Mouse (Mus musculus): ENCODE measurements around the gene Homer2.

Gene Homer2

DNA sequence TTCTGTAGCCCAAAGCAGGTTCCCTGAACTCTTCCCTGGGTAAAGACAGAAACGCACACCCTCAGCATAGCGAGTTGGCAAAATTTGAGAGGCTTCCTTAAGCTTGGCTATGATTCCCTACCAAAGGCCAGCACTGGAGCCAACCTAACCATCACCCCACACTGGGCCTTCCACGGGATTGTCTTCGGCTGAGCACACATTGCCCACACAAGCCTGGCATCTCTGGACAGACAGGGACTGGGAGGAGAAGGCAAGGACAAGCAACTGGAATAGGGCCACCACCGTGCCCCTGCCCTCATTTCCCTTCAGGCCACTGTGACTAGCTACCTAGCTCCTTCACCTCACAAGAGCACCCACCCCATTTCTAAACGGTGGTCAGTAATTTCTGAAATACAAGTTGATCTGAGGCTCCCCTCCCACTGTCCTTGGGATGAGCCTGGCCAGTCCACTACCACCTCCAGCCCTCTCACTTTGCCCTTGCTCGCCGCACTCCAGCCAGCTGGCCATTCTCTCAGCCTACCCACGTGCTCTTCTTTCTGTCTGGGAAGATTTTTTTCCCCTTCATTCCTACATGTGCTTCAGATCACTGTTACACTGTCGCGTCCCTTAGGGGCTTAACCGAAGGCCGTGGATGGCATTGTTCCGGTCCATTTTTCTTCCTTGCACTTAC, at the start of gene Homer2:
Homer2 (minus strand) TSS at position 57 of the 670 bp plus-strand sequence.
- DNase-seq (ENCODE audit: low spot score), result no peak

DNA sequence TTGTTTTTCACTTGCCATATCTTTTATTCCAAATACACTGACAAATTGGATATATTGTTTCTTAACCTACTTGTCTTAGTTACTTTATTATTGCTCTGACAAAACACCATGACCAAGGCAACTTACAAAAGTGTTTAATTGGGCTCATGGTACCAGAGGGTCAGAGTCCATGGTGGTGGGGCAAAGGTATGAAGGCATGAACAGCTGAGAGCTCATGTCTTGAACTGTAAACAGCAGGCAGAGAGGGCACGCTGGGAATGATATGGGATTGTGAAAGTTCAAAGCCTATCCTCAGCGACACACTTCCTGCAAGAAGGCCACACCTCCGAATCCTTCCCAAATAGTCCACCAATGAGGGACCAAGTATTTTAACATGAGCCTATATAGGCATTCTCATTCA, 40.6 kb upstream of the Homer2 start:
- DNase-seq (ENCODE audit: low spot score), result no peak

DNA sequence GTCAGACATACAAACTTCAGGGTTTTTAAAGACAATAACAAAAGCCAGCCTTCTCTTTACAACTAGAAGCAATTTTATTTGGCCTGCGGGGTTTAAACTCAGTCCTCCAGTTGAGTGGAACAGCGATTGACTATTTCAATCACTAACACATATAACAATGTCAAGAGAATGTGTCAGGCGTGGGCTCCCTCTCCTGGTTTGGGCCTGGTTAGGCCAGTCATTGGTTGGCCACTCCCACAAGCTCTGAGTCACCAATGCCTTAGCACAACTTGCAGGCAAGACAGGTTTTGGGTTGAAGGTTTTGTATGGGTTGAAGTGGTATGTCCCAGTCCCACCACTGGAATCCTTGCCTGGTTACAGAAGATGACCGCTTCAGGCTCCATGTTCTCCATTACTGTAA, 36.8 kb upstream of the Homer2 start:
- no peak for DNase-seq (ENCODE audit: low spot score)

DNA sequence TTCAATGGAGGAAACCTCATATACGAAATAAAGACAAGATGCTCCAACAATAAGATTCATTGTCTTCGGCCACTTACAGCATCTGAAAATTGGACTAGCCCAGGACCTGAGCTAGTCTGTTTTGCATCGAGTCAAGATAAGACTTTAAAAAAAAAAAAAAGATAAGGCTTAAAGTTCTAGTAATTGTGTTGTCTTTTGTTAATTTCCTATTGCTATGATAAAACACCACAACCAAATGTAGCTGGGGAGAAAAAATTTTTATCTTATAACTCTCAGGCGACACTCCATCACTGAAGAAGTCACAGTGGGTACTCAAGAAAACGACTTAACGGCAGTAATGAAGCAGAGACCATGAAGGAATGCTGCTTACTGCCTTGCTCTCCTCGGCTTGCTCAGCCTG, 32.7 kb upstream of the Homer2 start:
- DNase-seq (ENCODE audit: low spot score), result no peak

DNA sequence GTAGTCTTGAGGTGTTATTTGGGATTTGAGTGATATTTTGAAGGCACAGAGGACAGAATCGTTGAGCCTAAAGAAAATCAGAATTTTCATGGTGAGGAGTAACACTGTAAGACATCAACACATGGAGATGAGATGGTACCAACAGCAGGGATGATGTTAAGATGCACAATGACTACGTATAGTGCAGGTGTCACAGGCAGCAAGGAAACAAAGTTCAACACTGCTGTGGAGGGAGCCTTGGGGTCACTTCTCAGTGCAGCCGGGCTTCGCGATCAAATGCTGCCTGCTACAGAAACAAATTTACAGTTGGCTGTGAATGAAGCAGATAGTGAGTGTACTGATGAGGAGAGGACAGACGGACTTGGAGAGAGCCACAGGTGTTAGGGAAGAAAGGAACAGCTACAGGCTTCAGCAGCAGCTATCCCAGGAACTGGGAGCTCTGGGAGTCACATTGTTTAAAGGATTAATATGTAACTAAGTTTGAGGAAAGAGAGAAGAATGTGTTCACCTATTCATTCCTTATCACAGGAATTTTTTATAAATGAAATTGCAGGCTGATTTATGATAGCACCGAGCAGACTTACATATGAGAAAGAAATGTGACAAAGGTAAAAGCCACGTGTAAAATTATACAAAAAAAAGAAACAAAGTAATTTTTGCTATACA, 31.5 kb upstream of the Homer2 start:
- no peak for DNase-seq (ENCODE audit: low spot score)

DNA sequence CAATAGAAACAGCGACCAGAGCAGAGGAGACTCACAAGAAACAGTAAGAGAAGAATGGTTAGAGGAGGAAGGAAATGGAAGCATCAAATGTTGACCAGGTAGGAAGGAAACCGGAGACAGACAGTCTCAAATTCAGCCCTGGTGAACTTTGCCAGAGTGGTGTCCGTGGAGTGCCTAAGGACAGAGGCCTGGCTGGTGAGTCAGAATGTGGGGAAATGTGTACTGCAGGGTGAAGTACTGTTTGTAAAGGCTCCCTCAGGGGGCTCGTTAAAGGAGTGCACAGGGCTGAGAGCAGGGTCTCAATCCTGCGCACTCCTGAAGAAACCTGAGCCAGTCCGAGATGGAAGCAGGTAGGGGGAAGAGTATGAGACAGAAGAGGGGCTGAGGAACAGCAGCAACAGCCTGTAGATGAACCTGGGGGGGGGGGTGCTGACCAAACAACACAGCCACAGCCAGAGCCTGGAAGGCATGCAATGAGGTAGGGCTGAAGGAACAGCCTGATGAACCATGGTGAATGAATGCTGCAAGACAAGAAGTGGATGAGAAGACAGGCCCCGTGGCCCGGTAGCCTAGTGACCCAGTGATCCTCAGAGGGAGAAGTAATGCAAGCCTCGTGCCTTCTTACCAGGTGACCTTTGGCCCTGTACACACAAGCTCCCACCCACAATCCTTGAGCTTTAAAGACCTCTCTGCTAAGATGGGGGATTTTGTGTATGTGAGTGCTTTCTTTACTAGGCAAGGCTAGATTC, 28.1 kb upstream of the Homer2 start:
- no peak for DNase-seq (ENCODE audit: low spot score)

DNA sequence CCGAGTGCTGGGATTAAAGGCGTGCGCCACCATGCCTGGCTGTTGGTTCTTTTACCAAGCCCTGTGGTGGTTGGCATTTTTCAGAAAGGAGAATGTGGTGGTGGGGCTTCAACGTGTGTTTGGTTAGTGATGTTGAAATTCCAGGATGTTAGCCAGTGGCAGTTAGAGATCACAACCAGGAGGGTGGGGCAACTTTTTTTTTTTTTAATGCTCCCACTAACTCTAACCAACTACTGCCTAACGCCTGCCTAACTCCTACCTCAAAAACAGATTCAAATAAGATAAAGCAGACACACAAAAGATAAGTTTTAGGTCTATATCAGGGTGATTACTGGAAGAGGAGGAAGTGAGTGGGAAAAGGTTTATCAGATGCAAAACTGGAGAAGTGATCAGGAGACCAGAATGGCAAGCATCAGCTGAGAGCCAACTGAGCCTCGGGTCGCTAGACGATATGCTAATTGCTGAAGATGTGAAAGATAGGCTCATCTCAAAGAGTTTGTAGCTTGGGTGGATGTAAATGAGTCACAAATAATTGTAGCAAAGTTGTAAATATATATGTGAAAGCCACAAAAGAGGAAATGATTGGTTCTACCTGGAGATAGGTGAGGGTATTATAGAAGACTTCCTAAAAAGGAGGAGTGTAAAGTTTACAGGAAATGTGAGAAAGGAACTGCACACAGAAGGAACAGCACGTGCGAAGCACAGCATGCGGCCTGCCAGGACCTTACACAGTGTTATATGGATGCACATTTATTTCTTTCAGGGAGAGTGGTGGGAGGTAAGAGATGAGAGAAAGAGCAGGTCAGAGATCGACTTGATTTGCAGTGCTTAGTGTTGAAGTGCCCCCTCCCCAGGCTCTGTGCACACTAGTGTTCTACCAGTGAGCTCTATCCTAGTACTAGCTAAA, 25.1 kb upstream of the Homer2 start:
- DNase-seq (ENCODE audit: low spot score), result no peak

DNA sequence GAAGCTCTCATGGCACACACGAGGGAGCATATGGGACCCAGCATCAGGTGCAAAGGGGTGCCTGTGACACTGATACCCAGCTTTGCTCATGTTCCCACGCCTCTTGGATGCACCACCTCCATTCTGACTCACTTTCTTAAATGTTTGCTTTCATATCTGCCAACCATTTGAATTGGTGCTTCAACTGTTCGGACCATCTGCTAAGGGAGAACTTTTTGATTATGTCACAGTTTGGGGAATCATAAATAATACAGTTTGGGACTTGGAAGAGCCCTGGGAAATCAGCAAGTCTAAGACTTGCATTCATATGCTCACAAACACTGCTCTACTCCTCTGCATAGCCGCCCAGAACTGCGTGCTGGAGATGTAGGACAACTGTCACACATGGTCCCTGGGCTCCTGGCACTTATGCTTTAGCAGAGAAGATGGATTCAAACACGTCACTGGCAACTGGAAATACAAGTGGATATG, 23.9 kb upstream of the Homer2 start:
- DNase-seq (ENCODE audit: low spot score), result no peak

DNA sequence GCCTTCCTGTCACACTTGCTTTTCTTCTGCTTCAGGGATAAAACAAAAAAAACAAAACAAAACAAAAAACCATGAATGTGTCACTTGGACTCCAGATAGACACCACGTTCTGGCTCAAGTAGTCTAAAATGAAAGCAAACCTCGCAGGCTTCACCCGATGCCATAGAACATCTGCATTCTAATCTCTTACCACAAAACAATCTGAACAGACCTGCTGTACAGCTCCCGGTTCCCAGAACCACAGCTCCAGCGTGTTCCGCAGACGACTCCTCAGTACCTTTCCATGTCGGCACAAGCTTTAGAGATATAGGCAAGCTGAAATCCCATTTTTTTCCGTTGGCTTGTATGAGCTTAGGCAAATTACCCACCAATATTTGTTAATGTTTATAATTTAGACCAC, 22.5 kb upstream of the Homer2 start:
- no peak for DNase-seq (ENCODE audit: low spot score)

DNA sequence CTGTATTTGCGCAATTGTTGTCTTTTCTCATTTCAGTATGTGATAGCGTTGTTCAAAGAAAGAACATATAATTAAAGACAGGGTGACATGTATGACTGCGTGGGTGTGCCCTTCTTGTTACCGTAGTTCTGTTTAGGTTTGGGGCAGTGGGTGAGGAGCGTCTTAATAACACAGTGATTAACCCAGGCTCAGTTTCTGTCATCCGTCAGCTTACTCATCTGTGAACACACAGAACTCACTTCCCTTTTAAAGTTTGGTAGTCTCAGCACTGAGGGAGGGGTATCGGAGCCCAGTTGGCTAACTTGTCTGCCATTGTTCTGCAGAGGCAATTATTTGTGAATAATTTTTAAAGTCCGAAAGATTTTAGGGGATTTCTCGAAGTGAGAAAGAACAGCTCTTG, 20.4 kb upstream of the Homer2 start:
- DNase-seq (ENCODE audit: low spot score), result no peak

DNA sequence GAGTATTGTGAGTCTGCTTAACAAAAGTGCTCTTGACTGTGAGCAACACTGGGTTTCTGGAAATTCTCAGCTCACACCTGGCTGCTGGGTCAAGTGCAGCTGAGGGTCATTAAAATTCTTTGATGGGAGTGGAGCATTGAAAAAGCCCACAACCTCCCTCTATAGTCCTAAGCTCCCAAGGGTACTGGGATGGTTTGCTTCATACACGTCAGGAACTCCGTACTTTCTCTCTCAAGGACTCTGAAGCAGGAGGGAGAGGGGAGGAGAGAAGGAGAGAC, 19.3 kb upstream of the Homer2 start:
- DNase-seq (ENCODE audit: low spot score), result no peak

DNA sequence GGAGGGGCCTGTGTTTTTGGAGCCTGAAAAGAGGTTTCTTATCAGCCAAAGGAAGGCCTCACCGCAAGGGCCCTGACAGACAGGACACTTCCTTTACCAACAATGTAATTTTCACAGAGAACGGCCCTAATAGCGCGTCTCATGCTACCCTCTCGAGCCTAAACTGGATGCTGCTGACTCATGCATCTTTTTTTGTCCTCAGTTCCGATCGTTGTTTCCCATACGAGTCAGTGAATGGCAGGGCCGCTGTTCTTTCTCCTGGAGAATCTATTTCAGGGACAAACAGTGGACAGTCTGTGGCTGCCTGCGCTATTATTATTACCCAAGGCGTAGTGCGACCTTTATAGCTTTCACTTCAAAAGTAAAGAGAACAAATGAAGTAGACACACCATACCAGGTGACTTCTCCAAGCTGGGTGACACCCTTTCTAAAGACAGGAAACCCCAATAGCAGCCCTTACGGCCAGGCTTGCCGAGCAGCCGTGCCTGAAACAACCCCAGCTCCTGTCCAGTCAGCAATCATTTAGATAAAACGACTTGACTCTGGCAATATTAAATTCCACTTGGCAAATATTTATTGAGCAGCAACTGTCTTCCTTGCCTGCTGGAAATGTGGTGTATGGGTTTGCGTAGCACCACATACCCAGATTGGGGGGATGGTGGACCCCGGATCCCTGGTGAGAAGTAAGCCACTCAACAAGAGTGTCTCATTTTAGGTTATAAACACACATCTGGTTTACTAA, 18.8 kb upstream of the Homer2 start:
- DNase-seq (ENCODE audit: low spot score), result no peak

DNA sequence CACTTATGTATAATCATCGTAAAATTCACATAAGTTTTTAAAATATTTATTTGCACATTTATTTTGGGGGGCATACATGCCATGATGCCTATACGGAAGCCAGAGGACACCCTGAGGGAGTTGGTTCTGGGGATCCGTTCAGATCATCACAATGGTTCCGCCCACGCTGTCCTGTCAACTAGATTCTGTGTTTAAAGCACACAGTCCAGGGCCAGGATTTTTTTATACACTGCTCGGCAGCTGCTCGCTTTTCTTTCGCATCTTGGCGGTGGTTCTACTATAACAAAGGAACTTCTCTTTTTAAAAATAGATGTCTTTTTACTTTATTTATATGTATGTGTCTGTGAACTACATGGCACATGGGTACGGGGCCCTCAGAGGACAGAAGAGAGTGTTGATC, 16.5 kb upstream of the Homer2 start:
- DNase-seq (ENCODE audit: low spot score), result no peak

DNA sequence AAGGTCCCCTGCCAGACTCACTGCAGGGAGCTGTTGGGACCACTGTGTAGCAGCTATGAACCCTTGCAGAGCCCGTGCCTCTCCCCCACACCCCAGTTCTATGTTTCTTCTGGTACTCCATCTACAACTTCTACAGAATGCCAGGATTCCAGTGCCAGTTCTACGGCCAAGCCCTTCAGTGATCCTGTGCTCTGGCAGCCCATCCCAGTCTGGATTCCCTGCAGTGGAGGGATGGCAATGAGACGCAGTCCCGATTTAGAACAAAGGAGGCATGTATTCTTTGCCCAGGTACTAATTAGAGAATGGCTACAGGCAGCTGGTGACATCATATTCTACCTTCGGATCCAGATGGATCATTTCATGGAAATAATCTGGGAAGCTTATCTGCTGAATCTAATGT, 13.9 kb upstream of the Homer2 start:
- no peak for DNase-seq (ENCODE audit: low spot score)

DNA sequence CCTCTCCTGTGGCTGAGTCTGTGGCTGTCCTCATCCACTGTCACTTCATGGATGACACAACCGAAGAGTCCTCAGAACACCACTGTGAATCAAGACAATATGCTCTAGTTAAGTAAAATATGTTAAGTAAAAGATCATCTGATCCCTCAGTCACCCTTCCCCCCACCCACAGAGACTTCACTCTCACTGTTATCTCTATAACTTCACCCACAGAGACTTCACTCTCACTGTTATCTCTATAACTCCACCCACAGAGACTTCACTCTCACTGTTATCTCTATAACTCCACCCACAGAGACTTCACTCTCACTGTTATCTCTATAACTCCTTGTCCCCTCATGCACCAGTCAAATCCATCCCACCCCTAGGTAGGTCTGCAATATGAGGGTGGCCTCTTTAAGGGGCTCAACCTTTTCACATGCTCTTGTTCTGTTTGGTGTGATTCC, 11.9 kb upstream of the Homer2 start:
- DNase-seq (ENCODE audit: low spot score), result no peak

DNA sequence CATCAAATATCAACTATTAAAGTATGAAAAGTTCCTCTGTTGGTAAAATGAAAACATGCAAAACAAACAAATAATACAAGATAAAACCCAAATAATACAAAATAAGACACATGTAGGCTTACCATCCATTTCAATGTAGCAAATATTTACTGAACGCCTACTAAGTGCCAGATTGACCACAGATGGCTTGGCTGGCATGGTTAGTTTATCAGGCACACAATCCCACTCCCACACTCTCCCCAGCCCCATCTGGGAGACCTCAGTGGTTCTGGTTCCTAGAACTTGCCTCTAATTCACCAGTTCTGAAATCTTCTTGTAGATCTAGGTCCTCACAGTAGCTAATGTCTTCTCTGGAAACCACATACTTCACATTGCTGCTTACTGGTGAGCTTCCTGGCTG, 11.3 kb upstream of the Homer2 start:
- DNase-seq (ENCODE audit: low spot score), result no peak

DNA sequence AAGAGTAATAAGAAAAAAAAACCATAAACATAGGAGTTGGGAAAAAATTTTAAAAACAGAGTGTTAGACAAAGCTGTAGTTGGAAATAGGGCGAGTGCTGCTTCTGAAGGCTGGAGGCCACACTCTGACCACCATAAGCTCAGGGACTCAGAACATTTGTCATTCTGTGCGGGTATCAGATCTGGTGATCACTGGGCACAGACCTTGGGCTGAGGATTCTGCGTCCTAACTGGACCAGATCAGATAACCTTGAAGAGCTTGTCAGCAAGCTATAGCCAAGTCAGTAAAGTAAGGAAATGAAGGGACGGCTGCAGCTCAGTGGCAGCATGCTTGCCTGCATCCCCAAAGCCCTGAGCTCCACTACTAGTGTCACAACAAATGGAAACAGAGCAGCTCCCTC, 2.8 kb upstream of the Homer2 start:
- no peak for DNase-seq (ENCODE audit: low spot score)

DNA sequence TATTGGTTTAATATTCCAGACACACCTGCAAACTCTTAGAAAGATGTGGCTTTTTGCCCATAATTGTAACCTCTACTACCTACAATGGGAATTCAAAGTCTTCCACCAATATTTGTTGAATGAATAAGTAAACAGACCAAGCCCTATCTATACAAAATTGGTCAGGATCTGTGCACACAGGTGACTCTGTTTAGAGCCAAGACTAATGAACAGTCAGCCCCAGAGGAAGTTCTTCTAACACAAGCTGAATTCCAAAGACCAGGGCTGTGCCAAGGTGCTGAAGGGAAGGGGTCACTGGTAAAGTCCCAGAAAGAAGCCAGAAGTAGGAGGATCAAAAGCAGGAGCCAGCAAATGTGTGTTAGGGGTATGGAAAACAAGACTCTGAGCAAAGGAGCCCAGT, 838 bp upstream of the Homer2 start:
- DNase-seq (ENCODE audit: low spot score), result no peak

DNA sequence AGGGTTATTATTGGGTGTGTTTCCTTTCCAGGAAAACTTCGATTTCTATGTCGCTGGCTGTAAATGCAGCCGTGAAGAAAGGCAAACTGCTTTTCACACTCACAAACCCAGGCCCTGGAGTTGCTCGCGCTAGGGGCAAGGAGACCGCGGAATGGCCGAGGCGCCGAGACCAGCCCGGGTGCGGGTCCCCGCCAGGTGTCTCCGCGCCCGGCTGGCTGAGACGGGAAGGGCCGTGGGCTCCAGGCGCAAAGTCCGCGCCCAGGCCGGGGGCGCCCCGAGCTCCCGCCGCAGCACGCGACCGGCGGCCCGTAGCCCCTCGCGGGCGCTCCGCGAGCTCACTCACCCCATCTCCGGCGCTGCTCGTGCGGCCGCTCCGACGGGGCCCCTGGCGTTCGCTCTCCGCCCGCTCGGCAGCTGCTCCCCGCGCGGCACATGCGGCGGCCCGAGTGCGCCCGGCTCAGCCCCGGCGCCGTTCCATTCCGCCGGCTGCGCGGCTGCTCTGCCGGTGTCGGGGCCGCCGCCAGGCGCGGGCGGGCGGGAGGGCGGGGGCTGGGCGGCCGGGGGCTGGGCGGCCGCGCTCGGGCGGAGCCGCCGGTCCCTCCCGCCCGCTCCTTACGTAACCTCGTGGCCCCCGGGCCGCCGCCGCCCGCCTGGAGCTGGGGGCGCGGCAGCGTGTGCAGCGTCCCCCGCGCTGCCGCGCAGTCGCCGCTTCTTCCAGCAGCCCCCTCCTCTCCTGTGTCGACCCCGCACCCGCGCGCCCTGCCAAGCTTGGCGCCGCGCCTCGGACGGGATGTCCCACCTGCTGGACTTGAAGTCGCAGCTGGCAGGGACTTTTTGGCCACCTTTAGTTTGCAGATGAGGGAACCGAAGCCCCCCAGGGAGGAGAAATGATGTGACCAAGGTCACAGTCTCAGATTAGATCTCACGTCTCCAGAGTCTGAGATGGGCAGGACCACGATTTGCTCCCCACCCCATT, 623 bp downstream of the Homer2 start:
- no peak for DNase-seq (ENCODE audit: low spot score)

DNA sequence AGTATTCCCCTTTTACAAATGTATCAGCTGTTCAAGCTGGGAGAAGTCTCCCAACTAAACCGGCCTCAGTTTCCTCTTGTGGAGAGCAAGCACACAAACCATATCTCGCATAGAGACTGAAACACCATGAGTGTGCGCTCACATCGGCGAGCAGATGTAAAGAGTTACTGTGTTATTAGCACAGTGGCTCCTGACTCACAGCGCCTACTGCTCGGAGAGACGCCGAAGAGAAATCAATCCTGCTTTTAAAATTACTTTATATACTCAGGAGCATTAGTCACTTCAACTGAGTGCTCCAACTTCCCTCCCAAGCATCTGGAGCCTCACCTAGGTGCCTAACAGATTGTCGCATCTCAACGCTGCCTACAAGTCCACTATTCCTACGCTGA, 1.3 kb downstream of the Homer2 start:
- DNase-seq (ENCODE audit: low spot score), result no peak

DNA sequence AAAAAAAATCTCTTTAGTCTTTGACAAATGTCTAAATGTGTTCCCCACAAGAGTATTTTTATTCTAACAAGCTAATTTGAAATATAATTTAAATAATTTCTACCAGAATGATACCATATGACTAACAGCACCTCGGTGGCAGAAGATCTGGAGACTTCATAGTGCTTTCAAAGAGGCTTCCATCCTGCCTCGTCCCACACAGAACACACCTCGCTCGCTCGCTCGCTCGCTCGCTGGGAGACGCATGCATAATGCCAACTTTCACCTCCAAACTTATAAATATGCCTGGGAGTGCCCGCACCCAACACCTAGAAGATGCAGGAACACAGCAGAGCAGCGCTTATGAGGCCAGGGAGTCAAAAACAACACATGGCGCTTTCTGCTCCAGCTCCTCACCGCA, 9.0 kb downstream of the Homer2 start:
- DNase-seq (ENCODE audit: low spot score), result no peak
